Mouse (Mus musculus) ES-Bruce4 (cell line): ENCODE data around the gene 1700028P14Rik. TPM values are rescaled to one million over a fixed set of nuclear protein-coding genes. Genes with fewer than 3 reads are reported as not detected.

ENCODE experiments used
- H3K27ac ChIP-seq: 2 replicates; pipeline ENCODE4 v1.5.1; 2012; ENCODE audit warnings: low read length, inconsistent platforms; ENCODE audit not compliant: insufficient read depth
- H3K27me3 ChIP-seq: 2 replicates; pipeline ENCODE4 v1.6.1; 2012; ENCODE audit warnings: mild to moderate bottlenecking, low read length, inconsistent platforms; ENCODE audit not compliant: control insufficient read depth, poor library complexity, insufficient read depth, severe bottlenecking
- H3K36me3 ChIP-seq: 2 replicates; pipeline ENCODE4 v1.6.1; 2012; ENCODE audit warnings: inconsistent platforms, mild to moderate bottlenecking, low read length, moderate library complexity; ENCODE audit not compliant: control insufficient read depth, poor library complexity, insufficient read depth, severe bottlenecking
- H3K4me1 ChIP-seq: one replicate; pipeline ENCODE4 v1.8.1; 2011; ENCODE audit warnings: low read length; ENCODE audit not compliant: control insufficient read depth, insufficient read depth
- H3K4me3 ChIP-seq: 2 replicates; pipeline ENCODE4 v1.5.1; 2011; ENCODE audit warnings: low read depth, mild to moderate bottlenecking, low read length
- H3K9ac ChIP-seq: 2 replicates; pipeline ENCODE4 v1.6.1; 2012; ENCODE audit warnings: low read depth, mild to moderate bottlenecking, inconsistent platforms; ENCODE audit not compliant: poor library complexity, severe bottlenecking
- H3K9me3 ChIP-seq: replicated peaks from 2 replicates; pipeline ENCODE4 v1.6.1; 2012; ENCODE audit warnings: mild to moderate bottlenecking, low read length, inconsistent platforms; ENCODE audit not compliant: control insufficient read depth, poor library complexity, insufficient read depth, severe bottlenecking
- CTCF ChIP-seq: IDR thresholded peaks from one replicate; pipeline ENCODE4 v1.8.1; 2011; ENCODE audit warnings: low read depth, low read length
- EP300 ChIP-seq: IDR thresholded peaks from 2 replicates; pipeline ENCODE4 v1.6.1; 2011; ENCODE audit warnings: low read depth, low read length; ENCODE audit not compliant: insufficient read depth
- POLR2A ChIP-seq: IDR thresholded peaks from one replicate; pipeline ENCODE4 v1.8.1; 2011; ENCODE audit warnings: low read length; ENCODE audit not compliant: insufficient read depth
- polyA plus RNA-seq: library from polyadenylated mRNA; stranded (reverse); fragments of >200 nt; gene quantifications from 2 replicates; pipeline ENCODE4 v1.2.4, GENCODE M21; 2011; ENCODE audit warnings: low read depth; ENCODE audit not compliant: missing spikeins, insufficient read depth, insufficient read length

1700028P14Rik gene
- polyA plus RNA-seq, 1 experiment = not detected

- no peaks in the 10 kb centered on the region for H3K27me3 ChIP-seq
- no peak overlapping the region for H3K27ac ChIP-seq
- no peak overlapping the region for H3K9ac ChIP-seq
- H3K4me3 ChIP-seq = no peak overlapping the region
- no peaks in the 10 kb centered on the region for H3K36me3 ChIP-seq
- H3K4me1 ChIP-seq = peaks cover 10% of the 10 kb centered on the region
- no peaks in the 10 kb centered on the region for H3K9me3 ChIP-seq
- TF ChIP-seq POLR2A = no peak
- no peak for TF ChIP-seq CTCF
- no peak for TF ChIP-seq EP300
Observed at GRCm38 (mm10) chr19:23658350-23658749, 5.7 kb upstream of the 1700028P14Rik start.

DNA sequence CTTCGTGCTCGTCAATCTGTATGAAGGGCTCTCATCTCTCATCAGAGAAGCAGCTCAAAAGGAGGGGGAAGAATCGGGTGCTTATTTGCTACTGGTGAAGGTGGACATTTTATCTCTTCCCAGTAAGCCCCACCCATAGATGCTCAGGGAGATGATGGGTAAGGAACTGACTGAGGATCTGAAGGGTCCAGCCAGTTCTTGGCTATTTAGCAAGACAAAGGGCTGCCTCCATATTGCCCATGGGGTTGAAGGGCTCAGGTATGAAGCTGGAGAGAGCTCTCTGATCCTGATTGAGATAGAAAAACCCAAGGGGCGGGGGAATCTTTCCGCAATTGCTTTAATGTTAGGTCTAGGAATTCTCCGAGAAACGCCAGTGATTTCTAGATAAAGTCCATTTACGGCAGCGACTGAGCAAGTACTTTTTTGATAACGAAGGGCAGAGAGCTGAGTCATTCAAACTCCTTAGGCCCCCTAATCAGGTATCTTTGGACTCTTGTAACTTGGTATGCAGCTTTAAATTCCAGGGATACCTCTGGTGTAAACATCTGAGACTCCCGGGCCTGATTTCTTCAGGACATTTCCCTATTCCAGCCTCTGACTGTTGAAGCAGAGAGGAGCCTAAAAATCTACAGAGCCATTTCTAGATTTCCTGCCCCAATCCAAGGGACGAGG is 4.8 kb upstream of the 1700028P14Rik start:
- Histone ChIP-seq H3K4me1 (peaks cover 10% of the 10 kb centered on the region), H3K4me3 (no peak overlapping the region), H3K9me3 (no peaks in the 10 kb centered on the region), H3K27ac (peak overlapping the region; percentile 59), H3K36me3 (no peaks in the 10 kb centered on the region), H3K27me3 (no peaks in the 10 kb centered on the region), H3K9ac (no peak overlapping the region)
- TF ChIP-seq CTCF (no peak), POLR2A (no peak), EP300 (no peak)

GRCm38 (mm10) chr19:23653154-23653553 is 542 bp upstream of the 1700028P14Rik start:
- Histone ChIP-seq H3K27me3 (peaks cover 2% of the 10 kb centered on the region; the same call in 1 of the 2 replicates), H3K9ac (no peak overlapping the region), H3K4me3 (no peak overlapping the region), H3K9me3 (no peaks in the 10 kb centered on the region), H3K36me3 (no peaks in the 10 kb centered on the region), H3K4me1 (peaks cover 10% of the 10 kb centered on the region), H3K27ac (no peak overlapping the region)
- TF ChIP-seq EP300 (no peak), POLR2A (no peak), CTCF (no peak)

- Histone ChIP-seq H3K27me3 (peaks cover 2% of the 10 kb centered on the region; the same call in 1 of the 2 replicates), H3K9me3 (no peaks in the 10 kb centered on the region), H3K4me1 (no peaks in the 10 kb centered on the region), H3K36me3 (no peaks in the 10 kb centered on the region), H3K27ac (no peak overlapping the region), H3K4me3 (no peak overlapping the region), H3K9ac (no peak overlapping the region)
- TF ChIP-seq POLR2A (no peak), EP300 (no peak), CTCF (no peak)
Observed at GRCm38 (mm10) chr19:23647308-23647707, 5.3 kb downstream of the 1700028P14Rik start.

- H3K36me3 ChIP-seq = no peaks in the 10 kb centered on the region
- no peak overlapping the region for H3K9ac ChIP-seq
- no peak overlapping the region for H3K27ac ChIP-seq
- no peaks in the 10 kb centered on the region for H3K27me3 ChIP-seq
- H3K4me3 ChIP-seq = no peak overlapping the region
- no peaks in the 10 kb centered on the region for H3K9me3 ChIP-seq
- no peaks in the 10 kb centered on the region for H3K4me1 ChIP-seq
- TF ChIP-seq CTCF (no peak), EP300 (no peak), POLR2A (no peak)
Observed at GRCm38 (mm10) chr19:23645347-23645746, 7.3 kb downstream of the 1700028P14Rik start.

DNA sequence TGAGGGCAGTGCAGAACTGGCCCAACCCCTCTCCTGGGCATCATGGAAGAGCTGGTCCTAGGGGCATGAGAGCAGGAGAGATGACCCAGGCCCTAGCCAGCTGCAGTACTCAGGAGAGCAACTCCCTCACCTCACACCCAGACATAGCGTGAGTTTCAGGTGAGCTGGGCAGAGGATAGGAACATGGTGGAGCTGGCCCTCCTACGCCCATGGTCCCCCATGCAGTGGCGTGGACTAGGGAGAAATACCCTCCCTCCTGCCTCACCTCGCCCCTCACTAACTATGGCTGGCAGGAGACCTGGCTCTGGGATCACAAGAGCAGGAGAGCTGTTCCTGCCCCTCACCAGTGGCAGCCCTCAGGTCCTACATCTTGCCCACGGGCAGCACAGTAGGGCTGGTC is 8.8 kb downstream of the 1700028P14Rik start:
- no peak overlapping the region for H3K4me3 ChIP-seq
- no peaks in the 10 kb centered on the region for H3K9me3 ChIP-seq
- H3K27ac ChIP-seq = no peak overlapping the region
- no peak overlapping the region for H3K9ac ChIP-seq
- TF ChIP-seq POLR2A (no peak), CTCF (no peak), EP300 (no peak)
- H3K4me1 ChIP-seq = no peaks in the 10 kb centered on the region
- H3K27me3 ChIP-seq = no peaks in the 10 kb centered on the region
- no peaks in the 10 kb centered on the region for H3K36me3 ChIP-seq
